Mouse (Mus musculus): ENCODE results near the gene Epn1.

- TF ChIP-seq POLR2A (IDR thresholded peaks at IDR 0.05; ENCODE audit: insufficient read depth, low read depth, low read length): no peak
- TF ChIP-seq CTCF (IDR thresholded peaks at IDR 0.05; ENCODE audit: insufficient read depth, low read depth, low read length): peak; percentile 29; the same call in 1 of the 2 replicates
Observed at GRCm38 (mm10) chr7:5060239-5060731, 19.8 kb upstream of the Epn1 start.
